In the genomic region with DNA sequence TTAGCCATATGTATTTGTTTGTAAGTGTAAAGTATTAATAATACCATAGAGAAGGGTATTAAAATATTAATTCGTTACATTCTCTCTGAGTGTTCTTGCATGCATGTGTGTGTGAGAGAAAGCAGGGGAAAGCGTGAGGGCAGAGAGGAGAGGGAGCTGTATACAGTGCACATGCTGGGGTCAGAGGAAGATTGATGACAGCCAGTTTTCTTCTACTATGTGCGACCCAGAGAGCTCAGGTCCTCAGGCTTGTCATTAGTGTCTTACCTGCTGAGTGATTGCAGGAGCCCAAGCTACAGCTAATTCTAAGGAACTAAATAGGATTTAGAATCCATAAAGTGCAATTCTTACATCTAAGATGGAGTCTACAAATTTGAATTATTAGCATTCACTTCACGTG, we compare ENCODE assay signal across 24 mouse cellular contexts.
A peak's percentile ranks its signal among the peaks of the same experiment; 100 is the strongest.
DNase-seq lines count a peak whose midpoint lies in the region; ATAC-seq and TF ChIP-seq lines count a peak whose summit lies in the region.
"Had no signal": no experiment of that assay in that cellular context is flagged by ENCODE, and none has a peak within 500 bp of the region (broad histone marks: within the 10 kb centered on the region; RNA-seq: fewer than 3 reads in every experiment).

No protein-coding gene starts in this region.

- no peaks in the 10 kb centered on the region for H3K4me1 ChIP-seq in hindbrain, embryonic 13.5 days (replicated peaks)
- H3K4me1 ChIP-seq in hindbrain, embryonic 10.5 days (replicated peaks): no peaks in the 10 kb centered on the region
- no peaks in the 10 kb centered on the region for H3K4me1 ChIP-seq in midbrain, postnatal 0 days (ENCODE audit: insufficient read depth, low read length)
- no peaks in the 10 kb centered on the region for H3K4me1 ChIP-seq in midbrain, embryonic 15.5 days
- no peaks in the 10 kb centered on the region for H3K4me1 ChIP-seq in hindbrain, embryonic 16.5 days (ENCODE audit: control insufficient read depth, insufficient read depth, low read depth, low read length)
- H3K4me1 ChIP-seq: forebrain, embryonic 10.5 days; forebrain, embryonic 13.5 days; heart, embryonic 10.5 days; intestine, embryonic 15.5 days had no signal

- H3K4me2 ChIP-seq in hindbrain, embryonic 13.5 days: 0 out of 2 replicates have a peak overlapping the region, but pooled peaks have one; percentile 17
- H3K4me2 ChIP-seq in midbrain, postnatal 0 days (ENCODE audit: low read depth, low read length, poor library complexity, severe bottlenecking): 0 out of 2 replicates have a peak overlapping the region, but pooled peaks have one; percentile 12
- H3K4me2 ChIP-seq in midbrain, embryonic 15.5 days: no peak overlapping the region
- H3K4me2 ChIP-seq in hindbrain, embryonic 16.5 days (ENCODE audit: low read length): peak overlapping the region; percentile 23; the same call in 1 of the 2 replicates
- H3K4me2 ChIP-seq: forebrain, embryonic 13.5 days; intestine, embryonic 15.5 days had no signal

- no peaks in the 10 kb centered on the region for H3K36me3 ChIP-seq in hindbrain, embryonic 13.5 days
- no peaks in the 10 kb centered on the region for H3K36me3 ChIP-seq in hindbrain, embryonic 10.5 days
- H3K36me3 ChIP-seq in midbrain, postnatal 0 days (ENCODE audit: insufficient read depth, low read length): no peaks in the 10 kb centered on the region
- no peaks in the 10 kb centered on the region for H3K36me3 ChIP-seq in midbrain, embryonic 15.5 days (replicated peaks)
- H3K36me3 ChIP-seq in hindbrain, embryonic 16.5 days (ENCODE audit: control insufficient read depth, insufficient read depth, low read length): no peaks in the 10 kb centered on the region
- H3K36me3 ChIP-seq: forebrain, embryonic 10.5 days; heart, embryonic 10.5 days; intestine, embryonic 15.5 days had no signal

- H3K27ac ChIP-seq in hindbrain, embryonic 13.5 days: no peak overlapping the region
- H3K27ac ChIP-seq in hindbrain, embryonic 10.5 days: no peak overlapping the region
- no peak overlapping the region for H3K27ac ChIP-seq in midbrain, postnatal 0 days (ENCODE audit: low read depth, low read length)
- no peak overlapping the region for H3K27ac ChIP-seq in midbrain, embryonic 15.5 days
- H3K27ac ChIP-seq in hindbrain, embryonic 16.5 days (ENCODE audit: low read depth, low read length): no peak overlapping the region
- H3K27ac ChIP-seq: forebrain, embryonic 10.5 days; forebrain, embryonic 13.5 days; gastrocnemius, adult 2 months; heart, adult 2 months; heart, embryonic 10.5 days; intestine, embryonic 15.5 days had no signal

- H3K4me3 ChIP-seq in hindbrain, embryonic 13.5 days: no peak overlapping the region
- H3K4me3 ChIP-seq in hindbrain, embryonic 10.5 days: no peak overlapping the region
- peak overlapping the region; percentile 14; the same call in 1 of the 2 replicates for H3K4me3 ChIP-seq in midbrain, postnatal 0 days (ENCODE audit: low read depth, low read length)
- no peak overlapping the region for H3K4me3 ChIP-seq in midbrain, embryonic 15.5 days
- no peak overlapping the region for H3K4me3 ChIP-seq in hindbrain, embryonic 16.5 days (ENCODE audit: low read length)
- H3K4me3 ChIP-seq: forebrain, embryonic 10.5 days; forebrain, embryonic 13.5 days; gastrocnemius, adult 2 months; heart, adult 2 months; heart, embryonic 10.5 days; intestine, embryonic 15.5 days had no signal

- no peak for TF ChIP-seq CTCF in midbrain, postnatal 0 days (IDR thresholded peaks at IDR 0.05)

- WGBS in hindbrain, embryonic 13.5 days: 64% methylated on average over 4 of the region's 4 CpGs
- WGBS in hindbrain, embryonic 10.5 days: 77% methylated on average over 4 of the region's 4 CpGs
- WGBS in midbrain, postnatal 0 days: 69% methylated on average over 4 of the region's 4 CpGs
- 74% methylated on average over 4 of the region's 4 CpGs for WGBS in midbrain, embryonic 15.5 days
- 67% methylated on average over 4 of the region's 4 CpGs for WGBS in hindbrain, embryonic 16.5 days

- H3K9ac ChIP-seq in hindbrain, embryonic 13.5 days: no peak overlapping the region
- no peak overlapping the region for H3K9ac ChIP-seq in midbrain, postnatal 0 days (replicated peaks; ENCODE audit: low read length, poor library complexity, severe bottlenecking)
- no peak overlapping the region for H3K9ac ChIP-seq in midbrain, embryonic 15.5 days
- H3K9ac ChIP-seq in hindbrain, embryonic 16.5 days (ENCODE audit: low read depth, low read length): no peak overlapping the region
- H3K9ac ChIP-seq: forebrain, embryonic 13.5 days; intestine, embryonic 15.5 days had no signal

- 0 out of 2 replicates have a peak, but pooled peaks have one; percentile 36 for ATAC-seq in hindbrain, embryonic 13.5 days (ENCODE audit: low FRiP score)
- ATAC-seq in midbrain, postnatal 0 days (ENCODE audit: low FRiP score): no peak
- no peak for ATAC-seq in midbrain, embryonic 15.5 days (replicated peaks)
- no peak for ATAC-seq in hindbrain, embryonic 16.5 days
- ATAC-seq: forebrain, embryonic 13.5 days; forebrain, embryonic 16.5 days; intestine, embryonic 15.5 days; Patski had no signal

- no peaks in the 10 kb centered on the region for H3K27me3 ChIP-seq in hindbrain, embryonic 13.5 days
- H3K27me3 ChIP-seq in hindbrain, embryonic 10.5 days (ENCODE audit: insufficient read depth, poor library complexity, severe bottlenecking): no peaks in the 10 kb centered on the region
- H3K27me3 ChIP-seq in midbrain, postnatal 0 days (ENCODE audit: insufficient read depth, low read length): no peaks in the 10 kb centered on the region
- H3K27me3 ChIP-seq in midbrain, embryonic 15.5 days (replicated peaks): no peaks in the 10 kb centered on the region
- H3K27me3 ChIP-seq in hindbrain, embryonic 16.5 days (replicated peaks; ENCODE audit: control insufficient read depth, insufficient read depth, low read length): no peaks in the 10 kb centered on the region
- H3K27me3 ChIP-seq: forebrain, embryonic 13.5 days; intestine, embryonic 15.5 days; Patski had no signal

- 0 out of 2 replicates have a peak, but pooled peaks cover 2% of the 10 kb centered on the region for H3K9me3 ChIP-seq in hindbrain, embryonic 13.5 days
- no peaks in the 10 kb centered on the region for H3K9me3 ChIP-seq in hindbrain, embryonic 10.5 days
- 0 out of 2 replicates have a peak, but pooled peaks cover 4% of the 10 kb centered on the region for H3K9me3 ChIP-seq in midbrain, postnatal 0 days (ENCODE audit: low read length)
- H3K9me3 ChIP-seq in midbrain, embryonic 15.5 days: no peaks in the 10 kb centered on the region
- H3K9me3 ChIP-seq in hindbrain, embryonic 16.5 days (ENCODE audit: control insufficient read depth, low read length): no peaks in the 10 kb centered on the region
- H3K9me3 ChIP-seq: forebrain, embryonic 13.5 days; heart, embryonic 10.5 days; intestine, embryonic 15.5 days had no signal

- peak; percentile 0 for DNase-seq in embryo, embryonic 10.5 days (ENCODE audit: low spot score)
- no peak for DNase-seq in embryo, embryonic 11 days
- no peak for DNase-seq in hindbrain, embryonic 10.5 days (ENCODE audit: low spot score)
- no peak for DNase-seq in midbrain, postnatal 0 days (ENCODE audit: low spot score)
- no peak for DNase-seq in MN1 (ENCODE audit: low spot score)
- DNase-seq: adrenal gland, postnatal 10 days; adrenal gland, postnatal 36 days; cerebellum, adult 11 months; cerebellum, adult 2 months; cerebellum, adult 9-11 months; cerebellum, postnatal 25 days; gastrocnemius, adult 2 months; gastrocnemius, postnatal 14 days; heart, adult 2 months; kidney, adult 11 months had no signal
